Mouse (Mus musculus): ENCODE data around the gene Rbfox3. TPM values are rescaled to one million over a fixed set of nuclear protein-coding genes. Genes with fewer than 3 reads are reported as not detected.
"Not testable (repeated sequence)": the region's sequence is repeated elsewhere in the genome, so short reads cannot be mapped to it uniquely, and the experiment has no call there.

The Rbfox3 gene
- polyA plus RNA-seq, 1 experiment from 2014 or later = 1.7 TPM

DNA sequence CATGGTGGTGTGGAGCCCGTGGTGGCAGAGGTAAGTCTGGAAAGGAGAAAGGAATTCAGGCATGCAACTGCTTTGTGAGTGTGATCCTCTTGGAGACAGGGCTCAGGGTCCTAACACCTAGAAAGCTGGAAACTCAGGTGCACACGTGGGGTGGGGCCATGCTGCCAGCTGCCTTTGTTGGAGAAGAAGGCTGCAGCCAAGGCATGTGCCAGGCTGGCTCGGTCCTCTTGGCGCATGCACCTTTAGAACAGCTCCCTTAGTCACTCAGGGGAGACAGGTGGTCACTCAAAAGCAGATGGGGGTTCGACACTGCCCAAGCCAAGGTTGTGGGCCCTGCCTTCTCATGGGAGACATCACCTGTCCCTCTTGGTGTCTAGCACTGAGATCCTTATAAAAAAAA is 128.7 kb downstream of the Rbfox3 start:
- no peaks in the 10 kb centered on the region for H3K27me3 ChIP-seq (replicated peaks; ENCODE audit: control insufficient read depth, insufficient read depth, low read length)
- 76% methylated on average over 5 of the region's 5 CpGs for WGBS
- H3K27ac ChIP-seq (ENCODE audit: low read depth) = no peak overlapping the region
- no peak for ATAC-seq (replicated peaks; ENCODE audit: low FRiP score, low TSS enrichment, low read depth)
- H3K36me3 ChIP-seq (ENCODE audit: control insufficient read depth, insufficient read depth, low read length) = no peaks in the 10 kb centered on the region
- no peak overlapping the region for H3K4me3 ChIP-seq (ENCODE audit: low read depth, low read length)
- H3K4me2 ChIP-seq (ENCODE audit: low read length) = no peak overlapping the region
- H3K4me1 ChIP-seq (replicated peaks; ENCODE audit: control insufficient read depth, insufficient read depth, low read length) = no peaks in the 10 kb centered on the region
- no peak overlapping the region for H3K9ac ChIP-seq (ENCODE audit: low read length)
- DNase-seq (ENCODE audit: low spot score) = no peak
- 0 out of 2 replicates have a peak, but pooled peaks cover 1% of the 10 kb centered on the region for H3K9me3 ChIP-seq (ENCODE audit: control insufficient read depth, low read length)

DNA sequence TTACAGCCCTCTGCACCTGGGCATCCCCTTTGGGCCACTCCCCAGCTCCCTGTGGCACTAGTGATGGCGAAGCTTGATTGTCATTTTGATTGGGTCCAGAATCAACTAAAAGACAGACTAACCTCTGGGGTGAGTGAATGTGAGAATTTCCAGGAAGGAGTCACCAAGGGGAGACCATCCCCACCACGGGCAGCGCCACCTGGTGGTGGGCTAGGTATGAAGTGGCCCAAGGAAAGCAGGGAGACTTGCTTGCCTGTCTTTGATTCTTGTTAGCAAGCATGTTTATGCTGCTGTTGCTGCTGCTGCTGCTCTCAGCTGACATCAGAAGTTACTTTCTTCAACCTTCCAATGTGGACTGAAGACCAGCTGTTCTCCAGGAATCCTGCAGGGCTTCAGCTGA is 135.6 kb downstream of the Rbfox3 start:
- ATAC-seq (replicated peaks; ENCODE audit: low FRiP score, low TSS enrichment, low read depth) = no peak
- WGBS = 15% methylated on average over 3 of the region's 3 CpGs
- no peak overlapping the region for H3K9ac ChIP-seq (ENCODE audit: low read length)
- DNase-seq (ENCODE audit: low spot score) = peak; percentile 67
- no peaks in the 10 kb centered on the region for H3K36me3 ChIP-seq (ENCODE audit: control insufficient read depth, insufficient read depth, low read length)
- H3K4me3 ChIP-seq (ENCODE audit: low read depth, low read length) = no peak overlapping the region
- H3K4me1 ChIP-seq (replicated peaks; ENCODE audit: control insufficient read depth, insufficient read depth, low read length) = no peaks in the 10 kb centered on the region
- H3K27me3 ChIP-seq (replicated peaks; ENCODE audit: control insufficient read depth, insufficient read depth, low read length) = no peaks in the 10 kb centered on the region
- H3K4me2 ChIP-seq (ENCODE audit: low read length) = no peak overlapping the region
- no peaks in the 10 kb centered on the region for H3K9me3 ChIP-seq (ENCODE audit: control insufficient read depth, low read length)
- no peak overlapping the region for H3K27ac ChIP-seq (ENCODE audit: low read depth)

DNA sequence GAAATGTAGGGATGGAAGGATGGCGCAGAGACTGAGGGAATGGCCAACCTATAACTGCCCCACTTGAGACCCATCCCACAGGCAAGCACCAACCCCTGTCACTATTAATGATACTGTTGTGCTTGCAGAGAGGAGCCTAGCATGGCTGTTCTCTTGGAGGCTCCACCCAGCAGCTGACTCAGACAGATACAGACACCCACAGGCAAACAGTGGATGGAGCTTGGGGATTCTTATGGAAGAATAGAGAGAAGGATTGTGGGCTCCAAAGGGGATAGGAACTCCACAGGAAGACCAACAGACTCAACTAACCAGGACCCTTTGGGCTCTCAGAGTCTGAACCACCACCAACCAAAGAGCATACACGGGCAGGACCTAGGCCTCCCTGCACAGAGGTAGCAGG is 136.6 kb downstream of the Rbfox3 start:
- not testable (repeated sequence) for H3K9ac ChIP-seq (ENCODE audit: low read length); ATAC-seq (replicated peaks; ENCODE audit: low FRiP score, low TSS enrichment, low read depth)

DNA sequence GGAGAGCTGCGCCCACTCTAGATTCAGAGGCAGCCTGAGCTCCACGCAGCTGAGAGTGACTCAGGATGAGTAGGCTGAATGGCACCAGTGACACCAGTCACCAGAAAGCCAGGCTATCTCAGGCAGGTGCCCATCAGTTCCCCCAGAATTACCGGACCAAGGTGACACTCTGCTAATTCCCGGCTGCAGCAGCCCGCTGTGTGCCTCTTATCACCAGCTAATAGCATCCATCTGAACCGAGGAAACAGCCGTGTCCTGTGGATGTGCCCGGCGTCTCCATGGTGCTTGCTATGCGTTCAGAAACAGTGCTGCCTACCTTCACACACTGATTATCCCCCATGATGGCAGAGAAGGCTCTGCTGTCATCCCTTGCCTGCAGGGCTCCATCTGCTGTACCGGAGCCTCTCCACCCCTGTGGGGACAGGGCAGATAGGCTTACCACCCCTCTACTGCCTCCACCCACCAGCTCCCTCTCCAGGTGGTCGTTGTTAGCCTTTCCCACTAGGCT is 138.3 kb downstream of the Rbfox3 start:
- no peak overlapping the region for H3K4me2 ChIP-seq (ENCODE audit: low read length)
- H3K4me1 ChIP-seq (replicated peaks; ENCODE audit: control insufficient read depth, insufficient read depth, low read length) = no peaks in the 10 kb centered on the region
- ATAC-seq (replicated peaks; ENCODE audit: low FRiP score, low TSS enrichment, low read depth) (no peak), DNase-seq (ENCODE audit: low spot score) (no peak)
- H3K9me3 ChIP-seq (ENCODE audit: control insufficient read depth, low read length) = no peaks in the 10 kb centered on the region
- no peak overlapping the region for H3K4me3 ChIP-seq (ENCODE audit: low read depth, low read length)
- no peak overlapping the region for H3K27ac ChIP-seq (ENCODE audit: low read depth)
- H3K27me3 ChIP-seq (replicated peaks; ENCODE audit: control insufficient read depth, insufficient read depth, low read length) = no peaks in the 10 kb centered on the region
- H3K36me3 ChIP-seq (ENCODE audit: control insufficient read depth, insufficient read depth, low read length) = no peaks in the 10 kb centered on the region
- WGBS = 62% methylated on average over 12 of the region's 12 CpGs
- H3K9ac ChIP-seq (ENCODE audit: low read length) = no peak overlapping the region

More for the DNA sequence above, 136.6 kb downstream of the Rbfox3 start:
- not testable (repeated sequence) for DNase-seq (ENCODE audit: low spot score); H3K4me3 ChIP-seq (ENCODE audit: low read depth, low read length); H3K27me3 ChIP-seq (replicated peaks; ENCODE audit: control insufficient read depth, insufficient read depth, low read length); H3K4me1 ChIP-seq (replicated peaks; ENCODE audit: control insufficient read depth, insufficient read depth, low read length); H3K27ac ChIP-seq (ENCODE audit: low read depth); H3K9me3 ChIP-seq (ENCODE audit: control insufficient read depth, low read length); H3K36me3 ChIP-seq (ENCODE audit: control insufficient read depth, insufficient read depth, low read length); H3K4me2 ChIP-seq (ENCODE audit: low read length)
- WGBS = 85% methylated on average over 2 of the region's 2 CpGs

DNA sequence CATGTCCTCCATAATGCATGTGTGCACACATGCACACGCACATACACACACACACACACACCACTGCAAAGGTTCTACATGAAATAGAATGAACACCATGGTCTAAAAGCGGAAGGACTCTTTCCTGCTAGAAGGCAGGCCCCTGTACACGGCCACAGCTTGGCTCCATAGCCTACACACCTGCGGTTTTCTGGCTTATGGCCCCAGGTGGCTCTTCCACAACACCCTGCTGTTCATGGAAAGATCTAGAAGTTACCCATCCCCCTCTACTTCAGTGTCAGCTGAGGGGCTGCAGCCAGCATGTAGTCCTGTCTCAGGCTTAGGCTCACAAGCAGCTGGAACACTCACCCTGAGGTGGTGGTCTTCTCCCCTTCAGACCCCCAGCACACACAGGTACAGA is 140.0 kb downstream of the Rbfox3 start:
- DNase-seq (ENCODE audit: low spot score) = no peak
- Histone ChIP-seq H3K36me3 (ENCODE audit: control insufficient read depth, insufficient read depth, low read length) (no peaks in the 10 kb centered on the region), H3K27ac (ENCODE audit: low read depth) (no peak overlapping the region), H3K4me1 (replicated peaks; ENCODE audit: control insufficient read depth, insufficient read depth, low read length) (no peaks in the 10 kb centered on the region), H3K9ac (ENCODE audit: low read length) (no peak overlapping the region), H3K27me3 (replicated peaks; ENCODE audit: control insufficient read depth, insufficient read depth, low read length) (no peaks in the 10 kb centered on the region), H3K4me2 (ENCODE audit: low read length) (no peak overlapping the region), H3K9me3 (ENCODE audit: control insufficient read depth, low read length) (no peaks in the 10 kb centered on the region), H3K4me3 (ENCODE audit: low read depth, low read length) (no peak overlapping the region)
- no peak for ATAC-seq (replicated peaks; ENCODE audit: low FRiP score, low TSS enrichment, low read depth)
- WGBS = 84% methylated on average over 4 of the region's 4 CpGs

DNA sequence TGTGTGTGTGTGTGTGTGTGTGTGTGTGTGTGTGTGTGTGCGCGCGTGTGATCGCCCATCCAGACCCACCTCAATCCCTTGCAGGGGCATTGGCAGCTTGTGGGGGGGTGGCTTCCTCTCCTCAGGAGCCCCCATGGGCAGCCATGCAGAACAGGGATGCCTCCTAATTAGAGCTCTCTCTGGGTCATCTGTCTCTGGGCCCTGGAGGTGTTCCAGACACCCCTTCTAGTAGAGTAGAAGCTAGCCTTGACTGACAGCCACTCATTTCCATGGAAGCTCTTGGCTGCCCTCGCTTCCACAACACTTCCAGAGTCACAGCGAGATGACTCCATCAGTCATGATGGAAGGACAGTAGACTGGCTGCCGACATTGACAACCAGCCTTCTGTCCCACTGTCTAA is 140.6 kb downstream of the Rbfox3 start:
- Histone ChIP-seq H3K4me2 (ENCODE audit: low read length) (no peak overlapping the region), H3K4me3 (ENCODE audit: low read depth, low read length) (no peak overlapping the region), H3K9me3 (ENCODE audit: control insufficient read depth, low read length) (no peaks in the 10 kb centered on the region), H3K9ac (ENCODE audit: low read length) (no peak overlapping the region), H3K27ac (ENCODE audit: low read depth) (no peak overlapping the region), H3K36me3 (ENCODE audit: control insufficient read depth, insufficient read depth, low read length) (no peaks in the 10 kb centered on the region), H3K27me3 (replicated peaks; ENCODE audit: control insufficient read depth, insufficient read depth, low read length) (no peaks in the 10 kb centered on the region), H3K4me1 (replicated peaks; ENCODE audit: control insufficient read depth, insufficient read depth, low read length) (no peaks in the 10 kb centered on the region)
- ATAC-seq (replicated peaks; ENCODE audit: low FRiP score, low TSS enrichment, low read depth) = no peak
- DNase-seq (ENCODE audit: low spot score) = no peak
- WGBS = 93% methylated on average over 7 of the region's 7 CpGs

DNA sequence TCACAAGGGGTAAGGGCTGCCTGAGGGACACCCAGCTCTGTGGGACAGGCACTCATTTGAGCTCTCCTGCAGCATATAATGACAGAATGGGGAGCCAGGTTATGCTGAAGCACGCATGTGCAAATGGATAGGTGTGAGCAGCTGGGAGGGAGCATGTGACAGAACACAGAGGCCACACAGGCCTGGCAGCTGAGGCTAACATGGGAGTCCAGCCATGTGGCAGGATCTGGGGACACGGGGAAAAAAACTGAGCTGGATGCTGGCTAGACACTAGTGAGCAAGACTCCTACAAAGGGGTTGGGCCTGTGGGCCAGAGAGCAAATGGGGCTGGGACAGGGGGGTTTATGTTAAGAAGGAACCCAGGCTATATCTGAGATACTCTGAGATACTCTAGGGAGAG is 141.9 kb downstream of the Rbfox3 start:
- H3K4me2 ChIP-seq (ENCODE audit: low read length) = no peak overlapping the region
- no peaks in the 10 kb centered on the region for H3K9me3 ChIP-seq (ENCODE audit: control insufficient read depth, low read length)
- no peaks in the 10 kb centered on the region for H3K36me3 ChIP-seq (ENCODE audit: control insufficient read depth, insufficient read depth, low read length)
- ATAC-seq (replicated peaks; ENCODE audit: low FRiP score, low TSS enrichment, low read depth) = no peak
- no peak overlapping the region for H3K9ac ChIP-seq (ENCODE audit: low read length)
- H3K27me3 ChIP-seq (replicated peaks; ENCODE audit: control insufficient read depth, insufficient read depth, low read length) = no peaks in the 10 kb centered on the region
- no peak overlapping the region for H3K27ac ChIP-seq (ENCODE audit: low read depth)
- no peaks in the 10 kb centered on the region for H3K4me1 ChIP-seq (replicated peaks; ENCODE audit: control insufficient read depth, insufficient read depth, low read length)
- 68% methylated on average over 2 of the region's 2 CpGs for WGBS
- no peak overlapping the region for H3K4me3 ChIP-seq (ENCODE audit: low read depth, low read length)
- DNase-seq (ENCODE audit: low spot score) = no peak

DNA sequence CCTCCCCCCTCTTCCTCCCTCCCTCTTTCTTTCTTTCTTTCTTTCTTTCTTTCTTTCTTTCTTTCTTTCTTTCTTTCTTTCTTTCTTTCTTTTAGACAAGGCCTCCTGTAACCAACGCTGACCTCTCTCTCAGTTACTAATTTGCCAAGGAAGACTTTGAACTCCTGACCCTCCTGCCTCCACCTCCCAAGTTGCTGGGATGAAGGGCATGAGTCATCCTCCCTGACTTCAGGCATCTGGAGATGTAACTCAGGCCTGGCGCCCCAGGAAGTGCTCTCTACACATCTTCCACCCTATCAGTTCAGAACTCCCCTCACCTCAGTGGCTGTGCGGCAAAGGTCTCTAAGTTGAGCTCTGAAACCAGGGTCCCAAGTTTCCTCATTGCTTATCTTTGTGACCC is 143.0 kb downstream of the Rbfox3 start:
- DNase-seq (ENCODE audit: low spot score) (no peak), ATAC-seq (replicated peaks; ENCODE audit: low FRiP score, low TSS enrichment, low read depth) (no peak)
- H3K36me3 ChIP-seq (ENCODE audit: control insufficient read depth, insufficient read depth, low read length) = no peaks in the 10 kb centered on the region
- H3K9ac ChIP-seq (ENCODE audit: low read length) = no peak overlapping the region
- no peaks in the 10 kb centered on the region for H3K27me3 ChIP-seq (replicated peaks; ENCODE audit: control insufficient read depth, insufficient read depth, low read length)
- H3K4me1 ChIP-seq (replicated peaks; ENCODE audit: control insufficient read depth, insufficient read depth, low read length) = no peaks in the 10 kb centered on the region
- H3K9me3 ChIP-seq (ENCODE audit: control insufficient read depth, low read length) = no peaks in the 10 kb centered on the region
- WGBS = 42% methylated on average over 3 of the region's 3 CpGs
- no peak overlapping the region for H3K27ac ChIP-seq (ENCODE audit: low read depth)
- no peak overlapping the region for H3K4me3 ChIP-seq (ENCODE audit: low read depth, low read length)
- H3K4me2 ChIP-seq (ENCODE audit: low read length) = no peak overlapping the region

DNA sequence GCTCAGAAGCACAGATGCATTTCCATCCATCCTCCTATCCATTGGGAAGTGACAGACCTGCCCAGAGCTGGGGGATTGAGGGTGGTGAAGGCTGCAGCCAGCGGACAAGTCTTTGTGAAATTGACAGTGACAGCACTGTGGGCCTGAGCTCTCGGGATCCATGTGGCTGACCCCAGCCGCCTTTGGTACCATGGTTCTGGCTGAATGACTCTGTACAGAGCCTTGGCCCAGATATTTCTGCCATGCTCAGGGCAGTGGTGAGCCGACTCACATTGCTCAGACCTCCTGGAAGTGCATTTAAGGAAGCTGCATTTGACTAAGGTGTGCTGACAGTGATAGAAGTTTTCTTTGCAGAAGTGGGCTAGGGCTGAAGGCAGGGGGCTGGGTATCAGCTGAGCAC is 144.0 kb downstream of the Rbfox3 start:
- Histone ChIP-seq H3K36me3 (ENCODE audit: control insufficient read depth, insufficient read depth, low read length) (no peaks in the 10 kb centered on the region), H3K9me3 (ENCODE audit: control insufficient read depth, low read length) (no peaks in the 10 kb centered on the region), H3K9ac (ENCODE audit: low read length) (no peak overlapping the region), H3K4me3 (ENCODE audit: low read depth, low read length) (no peak overlapping the region), H3K27me3 (replicated peaks; ENCODE audit: control insufficient read depth, insufficient read depth, low read length) (no peaks in the 10 kb centered on the region), H3K4me2 (ENCODE audit: low read length) (no peak overlapping the region), H3K27ac (ENCODE audit: low read depth) (no peak overlapping the region), H3K4me1 (replicated peaks; ENCODE audit: control insufficient read depth, insufficient read depth, low read length) (no peaks in the 10 kb centered on the region)
- DNase-seq (ENCODE audit: low spot score) (no peak), ATAC-seq (replicated peaks; ENCODE audit: low FRiP score, low TSS enrichment, low read depth) (no peak)
- 59% methylated on average over 4 of the region's 4 CpGs for WGBS

Data from intestine, embryonic 14.5 days (tissue).